Mouse (Mus musculus) midbrain, embryonic 11.5 days (tissue): Measurements from ENCODE around the gene Ccdc13. TPM values are rescaled to one million over a fixed set of nuclear protein-coding genes. Genes with fewer than 3 reads are reported as not detected.

Experiments used
- ATAC-seq: fragments of 200-750 bp; cut with Nextera tagmentation; 2 replicates; pipeline ENCODE4 v1.8.0; 2017; ENCODE audit warnings: moderate TSS enrichment, moderate library complexity; ENCODE audit not compliant: low FRiP score
- DNase-seq: peaks from one replicate; pipeline ENCODE4 v3.0.0; 2015; ENCODE audit warnings: low spot score; ENCODE audit errors: missing footprints
- H3K27ac ChIP-seq: fragments of 300-500 bp; sonication (generic); 2 replicates; pipeline ENCODE4 v1.5.1; 2014; ENCODE audit warnings: low read depth, low read length
- H3K27me3 ChIP-seq: fragments of 300-500 bp; sonication (generic); 2 replicates; pipeline ENCODE4 v1.6.1; 2014; ENCODE audit warnings: mild to moderate bottlenecking, low read length, moderate library complexity, mixed read lengths; ENCODE audit not compliant: control insufficient read depth, insufficient read depth
- H3K36me3 ChIP-seq: fragments of 300-500 bp; sonication (generic); 2 replicates; pipeline ENCODE4 v1.6.1; 2014; ENCODE audit warnings: mild to moderate bottlenecking, low read length, moderate library complexity, mixed read lengths; ENCODE audit not compliant: control insufficient read depth, insufficient read depth
- H3K4me1 ChIP-seq: fragments of 300-500 bp; sonication (generic); 2 replicates; pipeline ENCODE4 v1.6.1; 2014; ENCODE audit warnings: low read length; ENCODE audit not compliant: control insufficient read depth, insufficient read depth
- H3K4me2 ChIP-seq: fragments of 300-500 bp; sonication (generic); 2 replicates; pipeline ENCODE4 v1.6.1; 2014; ENCODE audit warnings: mild to moderate bottlenecking, moderate library complexity
- H3K4me3 ChIP-seq: fragments of 300-500 bp; sonication (generic); 2 replicates; pipeline ENCODE4 v1.5.1; 2014; ENCODE audit warnings: low read depth, low read length
- H3K9ac ChIP-seq: fragments of 300-500 bp; sonication (generic); 2 replicates; pipeline ENCODE4 v1.6.1; 2014; ENCODE audit warnings: low read length
- H3K9me3 ChIP-seq: fragments of 300-500 bp; sonication (generic); 2 replicates; pipeline ENCODE4 v1.6.1; 2016; ENCODE audit warnings: low read length; ENCODE audit not compliant: control insufficient read depth
- WGBS: fragments of 180-500 bp; shearing (Covaris S2); extraction: QIAGEN DNeasy Blood & Tissue Kit; methylation state at CpG from one replicate; pipeline ENCODE4 v1.1.7; 2014; 5-methylcytosine and 5-hydroxymethylcytosine counted together
- polyA plus RNA-seq: library from polyadenylated mRNA; unstranded; fragments of >200 nt; fragmentation: Nextera tagmentation; extraction: Ambion mirVana; gene quantifications from 2 replicates; pipeline ENCODE4 v1.2.1, GENCODE M21; 2014

The Ccdc13 gene
- polyA plus RNA-seq, 1 experiment from 2014 or later: 2.0 TPM

- H3K4me1 ChIP-seq: no peaks in the 10 kb centered on the region
- no peaks in the 10 kb centered on the region for H3K27me3 ChIP-seq
- 87% methylated on average over 6 of the region's 6 CpGs for WGBS
- H3K36me3 ChIP-seq: no peaks in the 10 kb centered on the region
- H3K27ac ChIP-seq: no peak overlapping the region
- H3K4me3 ChIP-seq: no peak overlapping the region
- H3K9ac ChIP-seq: no peak overlapping the region
- no peak overlapping the region for H3K4me2 ChIP-seq
- DNase-seq (peak; percentile 28), ATAC-seq (no peak)
- no peaks in the 10 kb centered on the region for H3K9me3 ChIP-seq
Observed at GRCm38 (mm10) chr9:121868236-121868635, 29.0 kb upstream of the Ccdc13 start.

- WGBS: 96% methylated on average over 6 of the region's 6 CpGs
- H3K27me3 ChIP-seq: no peaks in the 10 kb centered on the region
Observed at GRCm38 (mm10) chr9:121867632-121868031, 28.4 kb upstream of the Ccdc13 start.

DNA sequence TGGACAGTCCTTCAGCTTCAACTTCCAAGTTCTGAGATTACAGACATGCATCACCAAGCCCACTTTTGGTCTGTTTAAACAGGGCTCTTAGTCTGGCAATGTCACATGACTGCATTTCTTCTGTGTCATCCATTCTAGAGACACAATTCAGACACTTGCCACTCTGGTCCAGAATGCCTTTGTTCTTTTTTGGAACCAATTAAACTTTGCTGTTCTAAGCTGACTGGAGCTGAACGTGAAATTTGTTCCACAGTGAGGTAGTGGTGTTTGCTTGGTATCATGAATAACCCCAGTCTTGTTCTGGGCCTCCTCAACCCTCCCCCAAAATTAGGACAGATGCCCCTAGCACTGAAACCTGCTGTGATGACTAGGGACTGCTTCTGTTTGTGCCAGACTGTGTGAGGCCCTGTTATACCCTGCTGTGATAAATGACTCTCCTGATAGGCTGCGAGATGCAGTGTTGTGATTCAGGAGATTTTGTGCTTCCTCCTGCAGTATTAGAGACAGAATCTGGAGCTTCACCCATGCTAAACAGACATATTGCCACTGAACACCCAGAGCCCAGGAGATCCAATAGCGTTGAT is 26.3 kb upstream of the Ccdc13 start:
- Histone ChIP-seq H3K4me2 (no peak overlapping the region), H3K4me3 (no peak overlapping the region), H3K4me1 (no peaks in the 10 kb centered on the region), H3K9me3 (no peaks in the 10 kb centered on the region), H3K9ac (no peak overlapping the region), H3K36me3 (no peaks in the 10 kb centered on the region), H3K27ac (no peak overlapping the region), H3K27me3 (no peaks in the 10 kb centered on the region)
- WGBS: 52% methylated on average over 3 of the region's 3 CpGs
- ATAC-seq (no peak), DNase-seq (peak; percentile 54)

More at GRCm38 (mm10) chr9:121867632-121868031, 28.4 kb upstream of the Ccdc13 start:
- H3K9ac ChIP-seq: no peak overlapping the region
- no peaks in the 10 kb centered on the region for H3K4me1 ChIP-seq
- ATAC-seq (no peak), DNase-seq (peak; percentile 28)
- H3K27ac ChIP-seq: no peak overlapping the region
- no peak overlapping the region for H3K4me3 ChIP-seq
- H3K9me3 ChIP-seq: no peaks in the 10 kb centered on the region
- no peaks in the 10 kb centered on the region for H3K36me3 ChIP-seq
- no peak overlapping the region for H3K4me2 ChIP-seq

DNA sequence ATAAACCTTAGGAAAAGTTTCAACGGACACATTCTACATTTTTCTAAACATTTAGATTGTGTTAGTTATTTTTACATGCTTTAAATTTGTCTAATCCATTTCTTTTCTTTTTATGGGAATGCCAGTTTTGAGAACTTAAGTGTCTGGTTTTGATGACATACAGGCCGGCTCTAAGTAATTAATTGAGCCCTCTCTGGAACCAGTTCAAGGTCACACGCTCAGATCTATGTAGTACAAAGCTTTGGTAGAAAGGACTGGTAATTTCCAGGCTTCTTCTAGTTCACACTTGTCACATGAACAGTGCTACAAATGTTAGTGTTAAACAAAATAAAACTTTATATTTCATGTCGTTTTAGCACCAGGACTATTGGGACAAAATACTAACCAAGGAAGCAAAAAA is 25.6 kb upstream of the Ccdc13 start:
- H3K36me3 ChIP-seq: no peaks in the 10 kb centered on the region

DNA sequence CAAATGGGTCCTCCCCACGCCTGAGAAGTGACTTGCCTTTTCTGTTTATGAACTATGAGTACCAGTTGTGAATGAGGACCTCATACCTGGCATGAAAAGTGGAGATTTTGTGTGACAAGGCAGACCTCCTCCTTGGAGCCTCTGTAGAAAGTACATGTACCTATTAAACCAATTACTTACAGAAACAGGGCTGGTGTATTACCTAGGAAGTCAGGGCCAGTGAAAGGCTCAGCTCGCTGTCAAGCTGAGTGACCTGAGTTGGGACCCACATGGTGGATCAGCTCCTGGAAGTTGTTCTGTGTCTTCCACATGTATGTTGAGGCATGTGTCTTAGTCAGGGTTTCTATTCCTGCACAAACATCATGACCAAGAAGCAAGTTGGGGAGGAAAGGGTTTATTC is 21.7 kb upstream of the Ccdc13 start:
- Histone ChIP-seq H3K27ac (no peak overlapping the region), H3K4me3 (no peak overlapping the region), H3K27me3 (no peaks in the 10 kb centered on the region), H3K4me2 (no peak overlapping the region), H3K36me3 (no peaks in the 10 kb centered on the region), H3K4me1 (peaks cover 7% of the 10 kb centered on the region), H3K9me3 (no peaks in the 10 kb centered on the region), H3K9ac (no peak overlapping the region)
- ATAC-seq (no peak), DNase-seq (peak; percentile 62)
- 89% methylated on average over 2 of the region's 2 CpGs for WGBS

More for the DNA sequence above, 25.6 kb upstream of the Ccdc13 start:
- 76% methylated on average over 4 of the region's 4 CpGs for WGBS
- Histone ChIP-seq H3K9me3 (no peaks in the 10 kb centered on the region), H3K27me3 (no peaks in the 10 kb centered on the region), H3K4me2 (no peak overlapping the region), H3K9ac (no peak overlapping the region), H3K4me1 (no peaks in the 10 kb centered on the region), H3K27ac (no peak overlapping the region), H3K4me3 (no peak overlapping the region)
- DNase-seq (no peak), ATAC-seq (no peak)

DNA sequence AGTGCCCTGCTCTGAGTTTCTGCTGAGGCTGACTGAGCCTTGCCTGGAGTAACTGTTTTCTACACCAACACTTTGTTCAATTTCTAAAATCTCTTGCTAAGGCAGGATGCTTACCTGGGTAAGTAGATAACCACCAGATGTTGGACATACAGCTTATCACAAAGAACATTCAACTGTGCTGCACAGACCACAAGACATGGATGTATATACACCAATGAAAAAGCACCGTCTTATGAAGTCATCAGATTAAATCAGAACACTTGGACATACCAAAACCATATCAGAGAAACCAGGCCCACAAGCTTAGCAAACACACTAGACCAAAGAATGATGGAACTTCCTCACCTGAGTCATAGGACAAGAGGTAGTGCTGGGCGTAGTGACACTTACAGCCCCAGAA is 20.1 kb upstream of the Ccdc13 start:
- Histone ChIP-seq H3K27me3 (no peaks in the 10 kb centered on the region), H3K4me3 (no peak overlapping the region), H3K4me1 (peaks cover 7% of the 10 kb centered on the region), H3K9me3 (no peaks in the 10 kb centered on the region), H3K27ac (no peak overlapping the region), H3K36me3 (no peaks in the 10 kb centered on the region), H3K4me2 (no peak overlapping the region), H3K9ac (no peak overlapping the region)
- WGBS: 92% methylated on average over 2 of the region's 2 CpGs
- peak; percentile 76 for DNase-seq
- no peak for ATAC-seq

- Histone ChIP-seq H3K36me3 (no peaks in the 10 kb centered on the region), H3K27ac (peak within 1 kb of the TSS; percentile 87), H3K4me2 (peak within 1 kb of the TSS; percentile 81), H3K9me3 (no peaks in the 10 kb centered on the region), H3K4me3 (peak within 1 kb of the TSS; percentile 84), H3K9ac (peak within 1 kb of the TSS; percentile 90), H3K27me3 (no peaks in the 10 kb centered on the region), H3K4me1 (peaks cover 7% of the 10 kb centered on the region)
- WGBS: 21% methylated on average over 6 of the region's 6 CpGs
- no peak for ATAC-seq
- no peak for DNase-seq
Observed at GRCm38 (mm10) chr9:121858153-121858488, 18.9 kb upstream of the Ccdc13 start, which contains the start of gene Higd1a. Higd1a (minus strand) TSS chr9:121858362.

- H3K4me1 ChIP-seq: peaks cover 7% of the 10 kb centered on the region
- no peaks in the 10 kb centered on the region for H3K27me3 ChIP-seq
- peak overlapping the region; percentile 90 for H3K9ac ChIP-seq
- H3K36me3 ChIP-seq: no peaks in the 10 kb centered on the region; the same call in 1 of the 2 replicates
- peak overlapping the region; percentile 81 for H3K4me2 ChIP-seq
- DNase-seq (peak; percentile 99), ATAC-seq (peak; percentile 98)
- WGBS: under 1% methylated on average over 65 of the region's 70 CpGs
- peak overlapping the region; percentile 87 for H3K27ac ChIP-seq
- no peaks in the 10 kb centered on the region for H3K9me3 ChIP-seq
- H3K4me3 ChIP-seq: peak overlapping the region; percentile 84
Observed at GRCm38 (mm10) chr9:121857474-121858152, 18.4 kb upstream of the Ccdc13 start.

DNA sequence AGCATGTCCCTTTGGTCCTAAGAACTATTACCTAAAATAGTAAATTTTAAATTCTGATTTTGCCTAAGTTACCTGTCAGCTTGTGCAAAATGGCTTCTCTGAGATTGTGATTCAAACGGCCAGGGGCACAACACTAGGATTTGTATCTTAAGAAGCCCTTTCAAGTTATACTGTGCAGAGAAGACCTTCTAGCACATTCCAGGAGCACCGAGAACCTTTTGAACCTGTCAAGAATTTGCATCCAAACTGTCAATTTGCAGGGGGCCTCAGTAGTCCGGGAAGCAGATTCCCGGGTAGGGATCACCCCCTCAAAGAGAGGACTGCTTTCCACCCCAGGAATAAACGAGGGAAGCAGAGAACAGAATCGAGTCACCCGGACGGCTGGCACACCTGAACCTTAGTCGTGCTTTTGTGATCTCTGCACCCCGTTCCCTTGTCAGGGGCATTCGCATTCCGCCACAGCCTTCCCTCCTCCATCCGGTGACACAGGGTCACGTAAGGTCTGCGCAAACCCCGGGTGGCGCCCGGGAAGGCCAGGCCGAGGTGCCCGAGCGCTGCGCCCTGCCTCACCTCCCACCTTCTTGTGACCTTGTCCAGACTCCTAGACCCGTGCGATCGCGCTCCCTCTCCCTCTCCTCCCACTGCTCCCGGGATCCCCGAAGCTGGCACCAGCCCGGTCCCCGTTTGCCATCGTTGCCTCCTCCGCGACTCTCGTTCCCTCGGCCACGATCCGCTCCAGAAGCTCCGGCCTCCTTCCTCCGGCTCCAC is 17.6 kb upstream of the Ccdc13 start:
- Histone ChIP-seq H3K36me3 (no peaks in the 10 kb centered on the region; the same call in 1 of the 2 replicates), H3K27me3 (no peaks in the 10 kb centered on the region), H3K9ac (peak overlapping the region; percentile 90), H3K4me3 (peak overlapping the region; percentile 84), H3K27ac (peak overlapping the region; percentile 87), H3K9me3 (no peaks in the 10 kb centered on the region), H3K4me2 (peak overlapping the region; percentile 81), H3K4me1 (peaks cover 7% of the 10 kb centered on the region)
- no peak for DNase-seq
- 3% methylated on average over 39 of the region's 39 CpGs for WGBS
- peak; percentile 41 for ATAC-seq
